Mouse (Mus musculus): ENCODE measurements at regions not wholly inside any gene's neighbourhood (a gene's known extent, or its start where the extent isn't known, plus 50 kb on each side); places are given as distances from the start of the nearest gene placed in this dataset.

DNA sequence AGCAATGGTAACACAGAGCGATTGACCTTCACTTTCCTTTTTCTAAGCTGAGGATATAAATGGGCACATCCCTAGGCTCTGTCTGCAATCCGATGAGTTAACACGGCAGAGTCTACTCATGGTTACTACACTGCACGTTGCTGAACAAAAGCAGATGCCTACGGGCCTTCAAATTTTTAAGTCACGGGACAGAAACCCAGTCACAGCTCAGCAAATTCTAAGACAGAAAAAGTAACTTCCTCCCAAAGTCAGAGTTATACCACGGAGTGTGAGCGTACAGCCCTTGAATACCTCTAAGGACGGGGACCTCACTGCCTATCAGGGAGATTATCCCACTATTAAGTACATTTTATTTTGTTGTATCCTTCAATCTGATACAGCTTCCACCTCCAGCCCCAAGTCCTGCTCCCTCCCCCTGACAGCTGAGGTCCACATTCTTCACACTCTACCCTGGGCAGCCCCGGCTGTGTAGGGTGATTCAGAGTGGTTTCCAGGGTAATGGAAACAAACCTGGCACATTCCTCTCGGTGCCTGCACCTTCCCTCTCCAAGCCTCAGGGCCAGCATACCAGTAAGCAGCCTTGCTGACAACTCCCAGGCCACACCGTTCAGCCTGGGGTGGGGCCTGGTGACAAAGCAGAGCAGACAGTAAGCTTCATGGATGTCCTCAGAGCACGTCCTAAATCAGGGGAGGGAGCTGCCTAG lies 90.2 kb upstream of the Zfp703 start:
- DNase-seq = no peak

GRCm38 (mm10) chr8:26887551-26887950 lies 89.6 kb upstream of the Zfp703 start:
- DNase-seq = no peak

- DNase-seq = no peak
These were observed 89.1 kb upstream of the Zfp703 start for GRCm38 (mm10) chr8:26888050-26888449.

DNA sequence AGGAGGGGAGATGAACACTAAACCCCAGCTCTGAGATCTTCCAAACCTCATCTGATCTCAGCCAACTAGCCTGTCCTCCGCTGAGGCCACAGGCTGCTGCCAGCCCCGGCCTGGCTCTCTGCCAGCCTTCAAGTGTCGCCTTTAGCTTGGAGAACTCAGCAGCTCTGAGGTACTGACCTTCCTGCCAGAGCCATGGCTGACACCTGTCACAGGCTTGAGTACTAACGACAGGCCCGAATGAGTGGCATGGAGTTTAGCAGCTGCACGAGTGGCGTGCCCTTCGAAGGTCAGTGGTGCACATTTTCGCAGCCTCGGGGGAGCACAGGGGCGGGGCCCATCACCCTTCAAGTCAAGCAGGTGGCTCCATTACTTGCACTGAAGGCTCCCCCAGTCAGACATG lies 85.2 kb upstream of the Zfp703 start:
- peak; percentile 86 for DNase-seq

DNA sequence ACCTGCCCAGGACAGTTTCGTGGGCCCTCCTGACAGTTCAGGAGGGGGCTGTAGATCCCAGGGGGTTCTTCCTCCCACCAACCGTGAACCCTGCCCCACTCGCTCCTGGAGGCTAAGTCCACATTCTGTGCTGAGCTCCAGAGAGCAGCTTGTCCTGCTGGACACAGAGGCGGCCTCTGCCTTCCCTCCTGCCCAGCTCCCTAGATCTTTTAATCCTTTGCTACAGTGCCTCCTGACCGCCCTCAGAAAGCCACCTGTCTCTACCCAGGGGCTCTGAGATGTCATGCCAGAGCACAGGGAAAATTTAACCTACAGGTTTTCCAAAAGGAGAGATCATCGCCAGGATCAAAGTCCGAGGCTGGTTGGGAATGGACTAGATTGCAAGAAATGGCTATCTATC lies 84.7 kb upstream of the Zfp703 start:
- no peak for DNase-seq

GRCm38 (mm10) chr8:26895867-26896266 lies 81.3 kb upstream of the Zfp703 start:
- no peak for DNase-seq

DNA sequence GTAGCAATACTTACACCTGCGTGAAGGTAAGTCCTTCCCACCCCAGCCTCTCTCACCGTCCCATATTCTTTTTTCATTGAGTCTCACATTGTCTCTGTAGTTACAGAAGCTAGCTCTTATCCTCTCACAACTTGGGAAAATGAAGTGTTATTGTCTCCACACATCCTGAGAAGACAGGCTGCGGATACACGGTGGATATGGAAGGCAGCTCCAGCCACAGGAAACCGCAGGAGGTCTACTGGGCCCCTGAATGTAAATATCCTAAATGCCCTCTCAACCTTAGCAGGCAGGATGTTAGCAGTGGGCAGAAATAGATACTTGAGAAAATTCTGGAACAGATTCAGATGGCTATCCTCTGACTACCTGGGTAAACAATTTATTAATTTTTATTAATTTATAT lies 73.8 kb upstream of the Zfp703 start:
- no peak for DNase-seq

GRCm38 (mm10) chr8:26906257-26906656 lies 70.9 kb upstream of the Zfp703 start:
- no peak for DNase-seq

- no peak for DNase-seq
These were observed 69.6 kb upstream of the Zfp703 start for GRCm38 (mm10) chr8:26907347-26908170.

GRCm38 (mm10) chr8:26910186-26910585 lies 66.9 kb upstream of the Zfp703 start:
- no peak for DNase-seq

DNA sequence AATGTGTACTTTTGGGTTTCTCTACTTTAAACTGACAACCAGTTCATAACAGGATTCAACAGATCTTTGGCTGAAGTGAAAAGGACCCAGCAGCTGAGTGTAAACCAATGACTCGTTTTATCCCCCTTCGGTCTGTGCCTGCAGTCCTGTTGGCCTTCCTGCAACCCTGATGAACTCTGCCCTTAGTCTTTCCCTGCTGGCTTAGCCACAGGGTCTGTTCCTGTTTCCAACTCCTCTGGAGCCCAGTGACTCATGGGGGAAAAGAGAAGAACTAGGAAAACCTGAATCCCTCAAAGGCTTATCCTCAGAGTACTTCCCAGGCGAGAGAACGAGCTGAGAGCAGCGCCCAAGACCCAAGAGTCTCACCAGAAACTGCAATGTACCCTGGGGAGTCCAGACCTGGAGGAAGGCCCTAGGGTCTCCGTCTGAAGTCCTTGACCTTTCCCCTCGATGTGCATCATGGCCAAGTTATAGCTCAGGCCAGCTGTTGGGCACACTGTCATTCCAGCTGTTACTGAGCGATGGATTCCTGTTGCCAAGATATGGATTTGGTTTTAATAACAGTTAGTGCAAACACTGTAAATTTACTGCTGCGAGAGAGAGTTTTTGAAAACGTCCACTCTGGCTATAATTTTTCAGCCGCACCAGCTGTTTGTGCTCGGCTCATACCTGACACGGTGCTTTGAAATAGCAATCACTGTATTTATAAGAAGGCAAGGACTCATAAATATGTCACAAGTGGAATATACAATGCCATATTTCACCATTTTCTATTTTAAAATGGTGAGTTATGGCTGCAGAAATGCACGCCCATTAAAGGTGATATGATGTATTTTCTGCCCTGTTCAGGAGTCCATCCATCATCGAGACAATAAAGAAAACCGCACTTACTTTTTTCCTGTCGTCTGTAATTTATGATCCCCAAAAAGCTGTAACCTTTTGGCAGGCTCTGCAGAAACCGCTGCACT lies 63.3 kb upstream of the Zfp703 start:
- DNase-seq = peak; percentile 18

DNA sequence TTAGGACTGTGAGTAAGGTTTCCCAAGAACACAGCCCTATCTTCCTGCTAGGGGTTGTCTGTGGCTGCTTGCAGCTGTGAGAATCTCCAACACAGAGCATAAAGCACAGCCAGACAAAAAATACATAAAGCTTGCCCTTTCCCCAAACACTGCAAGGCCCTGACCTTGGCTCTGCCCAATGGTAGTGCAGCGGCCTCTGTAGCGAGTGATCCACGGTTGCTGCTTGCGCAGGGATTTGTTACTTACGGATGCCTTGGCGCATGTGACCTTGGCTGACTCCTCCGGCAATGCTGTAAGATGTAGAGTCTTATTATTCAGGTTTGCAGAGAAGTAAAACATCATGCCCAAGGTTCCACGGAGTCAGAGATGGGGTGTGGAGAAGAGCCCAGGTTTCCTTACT lies 61.4 kb upstream of the Zfp703 start:
- DNase-seq = no peak

DNA sequence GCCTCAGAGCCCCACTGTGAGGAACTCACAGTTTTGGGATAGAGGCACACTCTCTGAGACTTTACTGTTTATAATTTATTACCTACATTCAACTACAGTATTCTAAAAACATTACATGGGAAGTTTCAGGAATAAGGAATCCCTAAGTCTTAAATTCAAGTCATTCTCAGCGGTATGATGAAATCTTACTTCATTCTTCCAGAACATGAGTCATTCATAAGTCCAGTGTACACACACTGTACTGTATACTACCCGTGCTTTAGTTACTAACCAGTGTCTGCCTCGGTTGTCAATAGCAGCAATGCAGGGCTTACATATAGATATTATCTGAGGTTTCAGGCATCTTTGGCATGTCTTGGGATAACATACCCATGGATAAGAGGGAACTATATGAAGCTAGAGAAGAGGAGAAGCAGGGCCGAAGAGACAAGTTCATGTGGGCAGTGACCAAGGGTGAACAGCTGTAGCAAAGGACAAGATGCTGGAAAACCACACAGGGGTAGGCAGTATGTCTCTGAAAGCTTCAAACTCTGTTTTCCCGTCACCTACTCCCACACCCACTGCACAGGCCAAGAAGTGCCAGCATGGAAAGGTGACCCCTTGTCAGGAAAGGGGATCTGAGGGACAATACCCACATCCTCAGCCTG lies 55.5 kb upstream of the Zfp703 start:
- DNase-seq = no peak

DNA sequence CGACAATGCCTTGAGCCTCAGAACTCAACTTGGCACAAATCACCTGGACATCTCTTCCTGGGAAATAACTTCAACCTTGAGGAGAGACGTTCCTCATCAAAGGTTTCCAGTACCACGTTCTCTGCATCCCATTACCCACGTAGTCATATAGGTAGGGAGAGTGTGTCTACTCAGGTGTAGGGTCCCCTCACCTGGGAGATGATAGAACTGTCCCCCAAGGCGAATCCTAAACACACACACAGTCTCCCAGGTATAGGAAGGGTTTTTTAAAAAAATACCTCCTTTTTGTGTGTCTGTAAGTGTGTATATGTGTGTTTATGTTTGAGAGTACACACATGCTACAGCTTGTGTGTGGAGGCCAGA lies 55.0 kb upstream of the Zfp703 start:
- DNase-seq = no peak

DNA sequence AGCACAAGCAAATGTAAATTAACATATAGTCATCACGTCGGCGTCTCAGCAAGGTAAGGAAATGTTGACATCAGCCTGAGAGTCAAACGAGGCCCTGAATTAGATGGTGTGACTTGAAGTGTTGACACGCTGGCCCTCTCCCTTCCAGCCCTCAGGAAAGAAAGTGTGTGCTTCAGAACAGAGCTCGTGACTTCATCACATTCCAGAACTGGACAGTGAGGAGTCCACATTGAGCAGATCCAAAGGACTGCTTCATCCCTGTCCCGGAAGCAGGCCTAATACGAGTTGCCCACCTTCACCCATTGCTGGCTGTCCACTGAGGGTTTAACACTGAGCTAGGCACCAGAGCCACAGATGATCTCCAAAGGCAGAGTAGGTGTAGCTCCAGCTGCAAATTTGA lies 54.0 kb upstream of the Zfp703 start:
- no peak for DNase-seq
